Mouse (Mus musculus) limb, embryonic 10.5 days (tissue): ENCODE measurements at regions not wholly inside any gene's neighbourhood (a gene's known extent, or its start where the extent isn't known, plus 50 kb on each side); places are given as distances from the start of the nearest gene placed in this dataset.

ENCODE experiments used
- DNase-seq: peaks from one replicate; pipeline ENCODE4 v3.0.0-alpha.2; 2017; ENCODE audit warnings: low spot score
- H3K27ac ChIP-seq: fragments of 300-500 bp; sonication (generic); 2 replicates; pipeline ENCODE4 v1.5.1; 2016; ENCODE audit warnings: mild to moderate bottlenecking
- H3K27me3 ChIP-seq: fragments of 300-500 bp; sonication (generic); 2 replicates; pipeline ENCODE4 v1.6.1; 2016; ENCODE audit warnings: low read depth, mild to moderate bottlenecking; ENCODE audit not compliant: poor library complexity, severe bottlenecking
- H3K36me3 ChIP-seq: fragments of 300-500 bp; sonication (generic); 2 replicates; pipeline ENCODE4 v1.6.1; 2016; ENCODE audit warnings: mild to moderate bottlenecking, moderate library complexity
- H3K4me1 ChIP-seq: fragments of 300-500 bp; sonication (generic); 2 replicates; pipeline ENCODE4 v1.6.1; 2016
- H3K4me3 ChIP-seq: fragments of 300-500 bp; sonication (generic); 2 replicates; pipeline ENCODE4 v1.5.1; 2016; ENCODE audit warnings: mild to moderate bottlenecking, moderate library complexity
- H3K9me3 ChIP-seq: fragments of 300-500 bp; sonication (generic); replicated peaks from 2 replicates; pipeline ENCODE4 v1.6.1; 2016; ENCODE audit warnings: mild to moderate bottlenecking
- WGBS: fragments of 180-500 bp; shearing (Covaris S2); methylation state at CpG from one replicate; pipeline ENCODE4 v1.1.7; 2016; 5-methylcytosine and 5-hydroxymethylcytosine counted together

GRCm38 (mm10) chr13:101988637-101989413 is 220.8 kb upstream of the Pik3r1 start:
- Histone ChIP-seq H3K36me3 (no peaks in the 10 kb centered on the region), H3K9me3 (no peaks in the 10 kb centered on the region), H3K4me1 (no peaks in the 10 kb centered on the region), H3K27me3 (no peaks in the 10 kb centered on the region), H3K4me3 (no peak overlapping the region), H3K27ac (no peak overlapping the region)
- DNase-seq, result no peak
- WGBS, result 80% methylated on average over 9 of the region's 9 CpGs

GRCm38 (mm10) chr13:101991729-101992128 is 223.7 kb upstream of the Pik3r1 start:
- DNase-seq, result no peak
- 95% methylated on average over 1 of the region's 1 CpGs for WGBS
- no peaks in the 10 kb centered on the region for H3K9me3 ChIP-seq
- no peaks in the 10 kb centered on the region for H3K27me3 ChIP-seq
- H3K27ac ChIP-seq, result no peak overlapping the region
- H3K36me3 ChIP-seq, result no peaks in the 10 kb centered on the region
- no peak overlapping the region for H3K4me3 ChIP-seq
- no peaks in the 10 kb centered on the region for H3K4me1 ChIP-seq

- WGBS, result 57% methylated on average over 3 of the region's 3 CpGs
- no peak overlapping the region for H3K4me3 ChIP-seq
- no peaks in the 10 kb centered on the region for H3K27me3 ChIP-seq
- no peak overlapping the region for H3K27ac ChIP-seq
- DNase-seq, result no peak
- H3K36me3 ChIP-seq, result no peaks in the 10 kb centered on the region
- H3K9me3 ChIP-seq, result no peaks in the 10 kb centered on the region
- no peaks in the 10 kb centered on the region for H3K4me1 ChIP-seq
Measured at GRCm38 (mm10) chr13:101994779-101995178, 226.8 kb upstream of the Pik3r1 start.

- Histone ChIP-seq H3K4me1 (no peaks in the 10 kb centered on the region), H3K9me3 (no peaks in the 10 kb centered on the region), H3K4me3 (no peak overlapping the region), H3K27me3 (no peaks in the 10 kb centered on the region), H3K36me3 (no peaks in the 10 kb centered on the region), H3K27ac (no peak overlapping the region)
- no peak for DNase-seq
- WGBS, result 91% methylated on average over 2 of the region's 2 CpGs
Measured at GRCm38 (mm10) chr13:101995529-101995928, 227.5 kb upstream of the Pik3r1 start.

- Histone ChIP-seq H3K4me3 (no peak overlapping the region), H3K4me1 (no peaks in the 10 kb centered on the region), H3K9me3 (no peaks in the 10 kb centered on the region), H3K36me3 (no peaks in the 10 kb centered on the region), H3K27me3 (no peaks in the 10 kb centered on the region), H3K27ac (no peak overlapping the region)
- DNase-seq, result no peak
- WGBS, result 64% methylated on average over 5 of the region's 5 CpGs
Measured at GRCm38 (mm10) chr13:101996144-101996543, 228.1 kb upstream of the Pik3r1 start.

GRCm38 (mm10) chr13:101997415-101997814 is 229.4 kb upstream of the Pik3r1 start:
- DNase-seq, result no peak
- H3K4me1 ChIP-seq, result no peaks in the 10 kb centered on the region
- H3K4me3 ChIP-seq, result no peak overlapping the region
- WGBS, result 95% methylated on average over 2 of the region's 2 CpGs
- H3K27me3 ChIP-seq, result no peaks in the 10 kb centered on the region
- H3K27ac ChIP-seq, result no peak overlapping the region
- no peaks in the 10 kb centered on the region for H3K36me3 ChIP-seq
- no peaks in the 10 kb centered on the region for H3K9me3 ChIP-seq

GRCm38 (mm10) chr13:102006565-102006964 is 238.5 kb upstream of the Pik3r1 start:
- H3K4me3 ChIP-seq, result no peak overlapping the region
- H3K36me3 ChIP-seq, result no peaks in the 10 kb centered on the region
- no peaks in the 10 kb centered on the region for H3K9me3 ChIP-seq
- no peak overlapping the region for H3K27ac ChIP-seq
- no peaks in the 10 kb centered on the region for H3K27me3 ChIP-seq
- WGBS, result 93% methylated on average over 5 of the region's 5 CpGs
- DNase-seq, result no peak
- no peaks in the 10 kb centered on the region for H3K4me1 ChIP-seq

- 83% methylated on average over 2 of the region's 2 CpGs for WGBS
Measured at GRCm38 (mm10) chr13:102011965-102012364, 243.9 kb upstream of the Pik3r1 start.

GRCm38 (mm10) chr13:102014514-102014913 is 246.5 kb upstream of the Pik3r1 start:
- Histone ChIP-seq H3K36me3 (no peaks in the 10 kb centered on the region), H3K27ac (no peak overlapping the region), H3K27me3 (no peaks in the 10 kb centered on the region), H3K9me3 (no peaks in the 10 kb centered on the region), H3K4me3 (no peak overlapping the region), H3K4me1 (no peaks in the 10 kb centered on the region)
- WGBS, result 88% methylated on average over 2 of the region's 2 CpGs
- DNase-seq, result no peak

More at GRCm38 (mm10) chr13:102011965-102012364, 243.9 kb upstream of the Pik3r1 start:
- H3K4me3 ChIP-seq, result no peak overlapping the region
- H3K27ac ChIP-seq, result no peak overlapping the region
- DNase-seq, result no peak
- H3K36me3 ChIP-seq, result no peaks in the 10 kb centered on the region
- H3K9me3 ChIP-seq, result no peaks in the 10 kb centered on the region
- no peaks in the 10 kb centered on the region for H3K27me3 ChIP-seq
- no peaks in the 10 kb centered on the region for H3K4me1 ChIP-seq

GRCm38 (mm10) chr13:102014958-102015357 is 246.9 kb upstream of the Pik3r1 start:
- H3K9me3 ChIP-seq, result no peaks in the 10 kb centered on the region
- 80% methylated on average over 3 of the region's 3 CpGs for whole genome bisulfite sequencing

GRCm38 (mm10) chr13:102016518-102016917 is 248.5 kb upstream of the Pik3r1 start:
- Histone ChIP-seq H3K27me3 (no peaks in the 10 kb centered on the region), H3K4me3 (no peak overlapping the region), H3K36me3 (no peaks in the 10 kb centered on the region), H3K4me1 (no peaks in the 10 kb centered on the region), H3K27ac (no peak overlapping the region), H3K9me3 (no peaks in the 10 kb centered on the region)
- 95% methylated on average over 5 of the region's 5 CpGs for WGBS
- DNase-seq, result no peak

More at GRCm38 (mm10) chr13:102014958-102015357, 246.9 kb upstream of the Pik3r1 start:
- no peak overlapping the region for H3K27ac ChIP-seq
- DNase-seq, result no peak
- H3K27me3 ChIP-seq, result no peaks in the 10 kb centered on the region
- H3K4me3 ChIP-seq, result no peak overlapping the region
- no peaks in the 10 kb centered on the region for H3K4me1 ChIP-seq
- H3K36me3 ChIP-seq, result no peaks in the 10 kb centered on the region

GRCm38 (mm10) chr13:102022273-102022672 is 254.3 kb upstream of the Pik3r1 start:
- WGBS, result 63% methylated on average over 1 of the region's 1 CpGs
- H3K9me3 ChIP-seq, result no peaks in the 10 kb centered on the region

GRCm38 (mm10) chr13:102022757-102023156 is 254.7 kb upstream of the Pik3r1 start:
- no peak for DNase-seq
- no peaks in the 10 kb centered on the region for H3K4me1 ChIP-seq
- no peaks in the 10 kb centered on the region for H3K36me3 ChIP-seq
- no peak overlapping the region for H3K27ac ChIP-seq
- no peaks in the 10 kb centered on the region for H3K27me3 ChIP-seq
- 90% methylated on average over 4 of the region's 4 CpGs for WGBS
- no peaks in the 10 kb centered on the region for H3K9me3 ChIP-seq
- no peak overlapping the region for H3K4me3 ChIP-seq

More at GRCm38 (mm10) chr13:102022273-102022672, 254.3 kb upstream of the Pik3r1 start:
- no peaks in the 10 kb centered on the region for H3K4me1 ChIP-seq
- H3K27me3 ChIP-seq, result no peaks in the 10 kb centered on the region
- DNase-seq, result no peak
- H3K36me3 ChIP-seq, result no peaks in the 10 kb centered on the region
- no peak overlapping the region for H3K4me3 ChIP-seq
- H3K27ac ChIP-seq, result no peak overlapping the region

- H3K9me3 ChIP-seq, result no peaks in the 10 kb centered on the region
- 93% methylated on average over 1 of the region's 1 CpGs for WGBS
- no peaks in the 10 kb centered on the region for H3K27me3 ChIP-seq
- H3K4me1 ChIP-seq, result no peaks in the 10 kb centered on the region
- no peak for DNase-seq
- no peaks in the 10 kb centered on the region for H3K36me3 ChIP-seq
- H3K27ac ChIP-seq, result no peak overlapping the region
- no peak overlapping the region for H3K4me3 ChIP-seq
Measured at GRCm38 (mm10) chr13:102023624-102024023, 255.6 kb upstream of the Pik3r1 start.
